Mouse (Mus musculus) right cerebral cortex, postnatal 14 days (tissue): Measurements from ENCODE around the gene Akr1e1.
A peak's percentile ranks its signal among the peaks of the same experiment; 100 is the strongest.
"Not testable (repeated sequence)": the region's sequence is repeated elsewhere in the genome, so short reads cannot be mapped to it uniquely, and the experiment has no call there.

Experiments used
- DNase-seq: peaks from one replicate; pipeline ENCODE4 v3.0.0; 2022

Gene Akr1e1

DNA sequence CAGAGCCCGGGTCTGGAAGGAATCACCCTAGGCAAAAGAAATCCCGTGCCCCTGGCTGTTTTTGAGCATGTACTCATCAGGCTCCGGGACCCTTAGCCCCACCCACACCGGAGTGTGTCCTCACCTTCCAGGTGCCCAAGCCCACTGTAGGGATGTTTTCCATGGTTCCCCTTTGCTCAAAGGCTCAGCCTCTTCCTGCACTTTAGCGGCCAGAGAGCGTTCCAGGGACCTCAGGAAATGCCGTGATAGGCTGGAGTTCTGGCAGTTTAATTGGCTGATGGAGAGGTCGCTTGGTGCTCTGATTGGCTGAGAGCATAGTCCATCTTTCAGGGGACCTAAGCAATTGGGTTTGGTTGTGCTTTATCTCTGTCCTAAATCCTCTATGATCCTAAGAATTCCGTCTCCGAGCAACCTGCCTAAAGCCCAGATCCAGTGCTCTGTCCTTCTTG is at the start of gene Akr1e1:
Gene Akr1e1 (minus strand): TSS at position 214 of the 449 bp plus-strand sequence.
- DNase-seq = peak; percentile 76

GRCm38 (mm10) chr13:4658346-4658745 is 49.4 kb upstream of the Akr1e1 start:
- DNase-seq = no peak

DNA sequence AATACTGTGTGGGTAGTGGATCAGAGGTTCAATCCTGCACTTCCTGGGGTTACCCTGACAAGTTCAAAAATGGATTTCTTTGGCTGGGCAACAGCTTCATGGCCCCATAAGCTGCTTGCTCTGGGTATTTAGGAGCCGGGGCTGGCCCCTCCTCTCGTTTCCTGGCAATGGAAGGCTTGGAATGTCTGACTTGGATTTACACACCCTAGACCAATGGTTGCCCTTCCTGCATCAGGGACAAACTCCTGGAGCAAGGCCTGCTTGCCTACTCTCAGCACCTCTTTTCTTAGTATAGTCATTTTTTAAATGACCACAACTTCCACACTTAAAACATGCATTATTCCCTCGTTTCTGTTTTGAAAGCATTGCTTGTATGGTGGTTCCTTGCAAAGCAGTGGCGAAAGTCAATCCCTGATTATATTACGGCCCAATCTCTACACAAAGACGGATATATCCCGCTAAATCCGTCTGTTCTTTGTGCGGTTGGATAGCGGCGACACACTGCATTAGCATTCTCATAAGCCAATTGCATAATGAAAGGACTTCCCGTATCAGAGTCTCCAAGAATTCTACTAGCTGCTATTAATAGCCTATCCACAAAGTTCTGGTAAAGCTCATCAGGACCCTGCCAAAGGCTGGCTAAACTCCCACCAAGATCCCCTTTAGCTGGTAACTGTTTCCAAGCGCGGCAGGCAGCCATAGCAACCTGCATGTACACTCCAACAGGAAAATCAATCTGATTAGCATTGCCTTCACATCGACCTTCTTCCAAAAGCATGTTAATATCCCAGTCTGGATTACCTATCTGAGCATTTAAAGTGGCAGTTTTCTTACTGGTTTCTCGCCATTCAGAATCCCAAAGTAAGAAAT is 47.5 kb upstream of the Akr1e1 start:
- DNase-seq = no peak

- no peak for DNase-seq
Observed at GRCm38 (mm10) chr13:4650190-4650589, 41.2 kb upstream of the Akr1e1 start.

DNA sequence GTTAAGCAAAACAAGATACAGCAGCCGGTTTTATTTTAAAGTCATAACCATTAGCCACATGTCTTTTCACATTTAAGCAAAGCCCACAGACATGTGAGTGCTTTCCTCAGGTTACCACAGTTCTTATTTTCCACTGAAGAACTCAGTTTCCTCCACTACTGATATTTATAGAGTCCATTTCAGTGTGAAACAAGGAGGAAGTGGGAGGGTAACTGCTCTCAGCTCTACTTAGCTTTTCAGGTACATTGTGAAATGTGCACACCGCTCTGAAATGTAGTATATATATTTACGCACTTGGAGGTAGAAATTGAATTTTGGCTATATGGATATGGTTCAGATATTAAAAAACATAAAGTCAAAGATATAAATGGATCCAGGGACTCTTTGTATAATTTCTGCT is 36.3 kb upstream of the Akr1e1 start:
- DNase-seq = no peak

DNA sequence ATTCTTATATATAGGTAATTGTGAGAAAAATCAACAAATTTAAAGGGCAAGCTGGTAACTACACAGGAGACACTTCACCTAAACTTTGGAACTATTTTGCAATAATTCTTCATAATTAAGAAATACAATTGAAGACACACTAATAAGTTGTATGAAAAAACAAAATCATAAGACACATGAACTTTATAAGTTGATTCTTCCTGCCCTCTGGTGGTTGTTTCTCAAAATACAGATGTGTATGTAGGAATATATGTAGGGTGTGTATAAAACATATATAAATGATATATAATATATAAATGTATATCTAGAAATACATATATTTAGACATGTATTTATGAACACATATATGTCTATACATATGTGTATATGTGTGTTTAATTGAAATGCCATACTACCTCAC is 1.9 kb upstream of the Akr1e1 start:
- DNase-seq = no peak

DNA sequence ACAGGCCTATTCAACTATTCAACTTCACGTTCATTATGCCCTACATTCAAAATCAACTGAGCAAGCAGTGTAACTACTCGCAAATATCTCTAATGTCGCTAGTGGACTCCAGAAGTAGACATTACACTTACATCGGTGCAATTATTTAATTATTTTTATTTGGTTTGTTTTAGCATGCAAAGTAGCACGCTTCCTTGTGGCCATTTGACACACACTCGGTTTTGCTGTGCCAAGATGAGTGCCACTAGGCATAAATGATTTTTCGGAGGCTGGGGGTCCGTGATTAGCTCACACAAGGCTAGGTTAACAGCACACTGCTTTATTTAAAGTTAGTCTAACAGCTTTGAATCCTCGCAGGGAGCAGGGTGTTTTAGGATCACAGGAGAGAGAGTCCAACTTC is 444 bp downstream of the Akr1e1 start:
- DNase-seq = peak; percentile 3

- DNase-seq = no peak
Observed at GRCm38 (mm10) chr13:4606821-4607220, 2.2 kb downstream of the Akr1e1 start.

DNA sequence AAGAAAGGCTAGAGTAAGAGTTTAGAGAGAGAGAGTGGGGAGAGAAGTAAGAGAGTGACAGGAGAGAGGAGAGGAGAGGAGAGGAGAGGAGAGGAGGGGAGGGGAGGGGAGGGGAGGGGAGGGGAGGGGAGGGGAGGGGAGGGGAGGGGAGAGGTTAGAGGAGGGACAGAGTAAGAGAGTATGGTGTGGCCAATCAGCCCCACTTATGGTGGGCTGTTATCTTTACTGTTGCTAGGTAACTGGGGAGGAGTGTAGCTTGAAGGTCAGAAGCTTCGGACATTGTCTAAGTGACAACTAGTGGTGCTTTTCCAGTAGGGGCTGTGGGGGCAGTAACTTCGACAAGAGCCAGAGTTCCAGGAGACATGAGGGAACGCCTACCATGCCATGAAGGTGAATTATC is 5.5 kb downstream of the Akr1e1 start:
- not testable (repeated sequence) for DNase-seq

GRCm38 (mm10) chr13:4576921-4577320 is 32.1 kb downstream of the Akr1e1 start:
- no peak for DNase-seq

GRCm38 (mm10) chr13:4573871-4574270 is 35.1 kb downstream of the Akr1e1 start, which contains the start of gene Akr1c21:
Akr1c21 (plus strand) TSS chr13:4574075.
- no peak for DNase-seq

- DNase-seq = no peak
Observed at GRCm38 (mm10) chr13:4565996-4566395, 43.0 kb downstream of the Akr1e1 start.

- no peak for DNase-seq
Observed at GRCm38 (mm10) chr13:4560500-4560899, 48.5 kb downstream of the Akr1e1 start.

GRCm38 (mm10) chr13:4559143-4559542 is 49.8 kb downstream of the Akr1e1 start:
- no peak for DNase-seq
